Mouse (Mus musculus): ENCODE data around the gene Mapk1. TPM values are rescaled to one million over a fixed set of nuclear protein-coding genes. Genes with fewer than 3 reads are reported as not detected.

Mapk1 gene
- polyA plus RNA-seq, 1 experiment from 2014 or later = 164 TPM

- WGBS = 82% methylated on average over 3 of the region's 3 CpGs
- Histone ChIP-seq H3K4me3 (replicated peaks) (no peak overlapping the region), H3K27me3 (no peaks in the 10 kb centered on the region), H3K36me3 (peaks cover 97% of the 10 kb centered on the region), H3K27ac (replicated peaks) (no peak overlapping the region), H3K4me2 (replicated peaks) (no peak overlapping the region), H3K4me1 (no peaks in the 10 kb centered on the region), H3K9ac (no peak overlapping the region), H3K9me3 (replicated peaks) (no peaks in the 10 kb centered on the region)
- no peak for ATAC-seq (ENCODE audit: insufficient number of reproducible peaks, low FRiP score, low TSS enrichment, low read depth)
Measured at GRCm38 (mm10) chr16:17086241-17086640, 103.1 kb downstream of the Mapk1 start.

- Histone ChIP-seq H3K4me1 (no peaks in the 10 kb centered on the region), H3K9me3 (replicated peaks) (no peaks in the 10 kb centered on the region), H3K4me3 (replicated peaks) (no peak overlapping the region), H3K27me3 (no peaks in the 10 kb centered on the region), H3K9ac (no peak overlapping the region), H3K36me3 (peaks cover 98% of the 10 kb centered on the region), H3K27ac (replicated peaks) (no peak overlapping the region), H3K4me2 (replicated peaks) (no peak overlapping the region)
- ATAC-seq (ENCODE audit: insufficient number of reproducible peaks, low FRiP score, low TSS enrichment, low read depth) = no peak
- 76% methylated on average over 13 of the region's 13 CpGs for WGBS
Measured at GRCm38 (mm10) chr16:17086669-17087193, 103.5 kb downstream of the Mapk1 start.

- 70% methylated on average over 3 of the region's 3 CpGs for WGBS
- Histone ChIP-seq H3K9ac (no peak overlapping the region), H3K27ac (replicated peaks) (no peak overlapping the region), H3K4me3 (replicated peaks) (no peak overlapping the region), H3K4me2 (replicated peaks) (no peak overlapping the region), H3K36me3 (peaks cover 98% of the 10 kb centered on the region), H3K9me3 (replicated peaks) (no peaks in the 10 kb centered on the region), H3K4me1 (no peaks in the 10 kb centered on the region), H3K27me3 (no peaks in the 10 kb centered on the region)
- no peak for ATAC-seq (ENCODE audit: insufficient number of reproducible peaks, low FRiP score, low TSS enrichment, low read depth)
Measured at GRCm38 (mm10) chr16:17088346-17088745, 105.2 kb downstream of the Mapk1 start.

GRCm38 (mm10) chr16:17096938-17097337, 113.8 kb downstream of the Mapk1 start:
- H3K4me2 ChIP-seq (replicated peaks) = no peak overlapping the region
- no peaks in the 10 kb centered on the region for H3K27me3 ChIP-seq
- 95% methylated on average over 3 of the region's 3 CpGs for WGBS
- H3K9me3 ChIP-seq (replicated peaks) = no peaks in the 10 kb centered on the region
- H3K4me3 ChIP-seq (replicated peaks) = no peak overlapping the region
- peaks cover 94% of the 10 kb centered on the region for H3K36me3 ChIP-seq
- H3K9ac ChIP-seq = no peak overlapping the region
- H3K27ac ChIP-seq (replicated peaks) = no peak overlapping the region
- no peaks in the 10 kb centered on the region for H3K4me1 ChIP-seq
- ATAC-seq (ENCODE audit: insufficient number of reproducible peaks, low FRiP score, low TSS enrichment, low read depth) = no peak

Other genes starting within 250 kb of the Mapk1 start
- gene Spag6l, start 153.9 kb upstream of the Mapk1 start, polyA plus RNA-seq (2015; fragmentation: Nextera tagmentation; extraction: Ambion mirVana) = 7.1 and 17.6 TPM in 2 replicates
- 0.34 and 0.48 TPM in 2 replicates for gene Igll1, start 119.4 kb upstream of the Mapk1 start, polyA plus RNA-seq (2015; fragmentation: Nextera tagmentation; extraction: Ambion mirVana)
- gene Top3b, start 112.6 kb upstream of the Mapk1 start, polyA plus RNA-seq (2015; fragmentation: Nextera tagmentation; extraction: Ambion mirVana) = 64.8 and 79.3 TPM in 2 replicates
- gene Vpreb1, start 112.5 kb upstream of the Mapk1 start, polyA plus RNA-seq (2015; fragmentation: Nextera tagmentation; extraction: Ambion mirVana) = 2.9 and 3.1 TPM in 2 replicates
- gene Ppm1f, start 86.9 kb upstream of the Mapk1 start, polyA plus RNA-seq (2015; fragmentation: Nextera tagmentation; extraction: Ambion mirVana) = 27.8 and 30.0 TPM in 2 replicates
- gene Ypel1, start 86.3 kb downstream of the Mapk1 start, polyA plus RNA-seq (2015; fragmentation: Nextera tagmentation; extraction: Ambion mirVana) = 30.4 and 34.5 TPM in 2 replicates
- gene Ppil2, start 127.9 kb downstream of the Mapk1 start, polyA plus RNA-seq (2015; fragmentation: Nextera tagmentation; extraction: Ambion mirVana) = 128 and 142 TPM in 2 replicates
- 23.3 and 24.5 TPM in 2 replicates for gene 2610318N02Rik, start 141.8 kb downstream of the Mapk1 start, polyA plus RNA-seq (2015; fragmentation: Nextera tagmentation; extraction: Ambion mirVana)
- gene Sdf2l1, start 149.0 kb downstream of the Mapk1 start, polyA plus RNA-seq (2015; fragmentation: Nextera tagmentation; extraction: Ambion mirVana) = 69.5 and 70.2 TPM in 2 replicates
- 14.3 and 15.3 TPM in 2 replicates for gene Ydjc, start 161.2 kb downstream of the Mapk1 start, polyA plus RNA-seq (2015; fragmentation: Nextera tagmentation; extraction: Ambion mirVana)
- gene Ccdc116, start 163.8 kb downstream of the Mapk1 start, polyA plus RNA-seq (2015; fragmentation: Nextera tagmentation; extraction: Ambion mirVana) = 0.80 and 1.2 TPM in 2 replicates
- gene Ube2l3, start 219.3 kb downstream of the Mapk1 start, polyA plus RNA-seq (2015; fragmentation: Nextera tagmentation; extraction: Ambion mirVana) = 304 and 312 TPM in 2 replicates
- 0.46 and 0.57 TPM in 2 replicates for gene Rimbp3, start 225.2 kb downstream of the Mapk1 start, polyA plus RNA-seq (2015; fragmentation: Nextera tagmentation; extraction: Ambion mirVana)